Mouse (Mus musculus): ENCODE results near the gene Slc16a12. TPM values are rescaled to one million over a fixed set of nuclear protein-coding genes. Genes with fewer than 3 reads are reported as not detected.
"Not testable (repeated sequence)": the region's sequence is repeated elsewhere in the genome, so short reads cannot be mapped to it uniquely, and the experiment has no call there.

Slc16a12 gene
- polyA plus RNA-seq, 1 experiment = 59.6 TPM

DNA sequence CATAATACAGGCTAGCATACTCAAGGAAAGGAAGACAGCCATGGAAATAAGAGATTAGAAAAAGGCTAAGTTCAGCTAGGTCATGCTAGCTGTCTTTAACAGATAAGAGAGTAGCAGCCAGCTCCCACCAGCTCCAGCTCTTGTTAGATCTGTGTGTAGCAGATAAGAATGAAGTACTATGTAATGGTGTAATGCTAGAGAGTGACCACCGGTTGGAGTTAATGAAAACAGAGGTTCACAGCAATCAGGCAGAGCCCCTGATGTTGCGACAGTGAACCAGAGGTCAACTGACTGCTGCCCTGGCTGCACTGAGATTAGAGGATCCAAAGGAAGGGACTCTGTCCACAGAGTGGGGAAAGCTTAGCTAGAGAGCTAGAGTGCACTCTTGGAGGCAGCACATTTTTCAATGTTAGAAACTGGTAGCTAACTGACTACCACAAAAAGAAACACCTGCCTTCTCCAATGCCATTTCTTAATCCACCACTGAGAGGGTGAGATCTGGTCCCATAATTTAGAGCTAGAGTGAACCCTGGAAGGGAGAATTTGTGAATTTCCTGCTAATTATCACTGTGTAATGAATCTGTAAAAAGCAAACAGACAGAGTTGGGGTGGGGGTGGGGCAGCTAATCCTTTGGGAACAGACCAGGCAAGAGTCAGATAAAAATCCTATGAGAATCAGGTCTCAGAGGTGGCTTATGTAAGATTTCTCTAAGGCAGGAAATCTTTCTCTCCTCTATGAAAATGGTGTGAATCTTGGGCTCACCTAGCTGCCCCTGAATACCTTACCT, 90.4 kb downstream of the Slc16a12 start:
- 38% methylated on average over 2 of the region's 2 CpGs for WGBS
- peak; percentile 10 for DNase-seq
- no peak overlapping the region for H3K27ac ChIP-seq (ENCODE audit: insufficient read depth, low read depth, low read length)
- no peaks in the 10 kb centered on the region for H3K27me3 ChIP-seq (replicated peaks; ENCODE audit: control insufficient read depth, insufficient read depth, low read length)
- H3K36me3 ChIP-seq (ENCODE audit: control insufficient read depth, insufficient read depth, low read length) = no peaks in the 10 kb centered on the region
- H3K4me1 ChIP-seq (ENCODE audit: control insufficient read depth, insufficient read depth, low read length) = no peaks in the 10 kb centered on the region
- TF ChIP-seq POLR2A (IDR thresholded peaks at IDR 0.05; ENCODE audit: low read depth, low read length) (no peak), CTCF (conservative IDR thresholded peaks at IDR 0.05; ENCODE audit: insufficient read depth, insufficient read length, low read depth, low read length) (no peak)
- H3K4me3 ChIP-seq (ENCODE audit: insufficient read depth, low read depth, low read length) = no peak overlapping the region

- TF ChIP-seq CTCF (conservative IDR thresholded peaks at IDR 0.05; ENCODE audit: insufficient read depth, insufficient read length, low read depth, low read length) (no peak), POLR2A (IDR thresholded peaks at IDR 0.05; ENCODE audit: low read depth, low read length) (no peak)
- no peak overlapping the region for H3K4me3 ChIP-seq (ENCODE audit: insufficient read depth, low read depth, low read length)
- H3K4me1 ChIP-seq (ENCODE audit: control insufficient read depth, insufficient read depth, low read length) = no peaks in the 10 kb centered on the region
- no peak overlapping the region for H3K27ac ChIP-seq (ENCODE audit: insufficient read depth, low read depth, low read length)
- DNase-seq = no peak
- WGBS = 86% methylated on average over 10 of the region's 10 CpGs
- H3K36me3 ChIP-seq (ENCODE audit: control insufficient read depth, insufficient read depth, low read length) = no peaks in the 10 kb centered on the region
- H3K27me3 ChIP-seq (replicated peaks; ENCODE audit: control insufficient read depth, insufficient read depth, low read length) = no peaks in the 10 kb centered on the region
These were observed 91.8 kb downstream of the Slc16a12 start for GRCm38 (mm10) chr19:34655227-34655805.

DNA sequence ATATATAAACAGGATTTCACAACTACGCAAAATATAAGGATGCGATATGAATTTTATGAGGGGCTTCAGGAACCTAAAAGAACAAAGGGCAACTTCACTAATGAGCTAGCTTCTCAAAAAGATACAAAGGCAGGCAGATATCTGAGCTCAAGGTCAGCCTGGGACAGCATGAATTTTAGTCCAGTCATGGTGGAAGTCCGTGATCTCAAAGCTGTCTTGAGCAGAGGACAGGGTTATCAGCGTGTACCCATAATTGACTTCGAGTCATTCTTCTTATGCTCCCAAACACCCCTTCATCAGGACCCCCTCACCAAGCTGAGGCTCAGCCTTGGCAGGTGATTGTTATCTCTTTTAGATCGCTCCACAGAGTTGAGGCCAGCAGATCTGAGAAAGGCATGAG, 96.1 kb downstream of the Slc16a12 start:
- Histone ChIP-seq H3K36me3 (ENCODE audit: control insufficient read depth, insufficient read depth, low read length) (no peaks in the 10 kb centered on the region), H3K27ac (ENCODE audit: insufficient read depth, low read depth, low read length) (no peak overlapping the region), H3K27me3 (replicated peaks; ENCODE audit: control insufficient read depth, insufficient read depth, low read length) (no peaks in the 10 kb centered on the region), H3K4me3 (ENCODE audit: insufficient read depth, low read depth, low read length) (no peak overlapping the region), H3K4me1 (ENCODE audit: control insufficient read depth, insufficient read depth, low read length) (no peaks in the 10 kb centered on the region; the same call in 1 of the 2 replicates)
- TF ChIP-seq CTCF (conservative IDR thresholded peaks at IDR 0.05; ENCODE audit: insufficient read depth, insufficient read length, low read depth, low read length) (no peak), POLR2A (IDR thresholded peaks at IDR 0.05; ENCODE audit: low read depth, low read length) (no peak)
- 86% methylated on average over 6 of the region's 6 CpGs for WGBS
- no peak for DNase-seq

DNA sequence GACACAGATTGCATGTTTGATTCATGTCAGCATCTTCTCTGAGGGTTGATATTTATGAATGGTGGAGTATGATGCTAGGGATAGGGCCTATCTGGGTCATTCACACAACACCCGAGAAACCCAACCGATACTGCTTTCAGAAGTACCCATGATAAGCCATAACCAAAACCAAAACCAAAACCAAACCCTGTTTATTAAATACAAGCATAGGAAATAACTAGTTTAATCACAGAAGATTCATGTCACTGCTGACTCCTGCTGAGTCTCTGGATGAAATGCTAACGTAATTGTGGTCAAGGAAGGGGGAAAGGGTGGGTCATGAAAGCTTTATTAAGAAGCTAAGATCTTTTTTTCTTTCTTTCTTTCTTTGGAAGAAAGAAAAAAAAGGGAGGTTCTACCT, 96.8 kb downstream of the Slc16a12 start:
- Histone ChIP-seq H3K4me1 (ENCODE audit: control insufficient read depth, insufficient read depth, low read length) (no peaks in the 10 kb centered on the region; the same call in 1 of the 2 replicates), H3K27ac (ENCODE audit: insufficient read depth, low read depth, low read length) (no peak overlapping the region), H3K36me3 (ENCODE audit: control insufficient read depth, insufficient read depth, low read length) (no peaks in the 10 kb centered on the region), H3K27me3 (replicated peaks; ENCODE audit: control insufficient read depth, insufficient read depth, low read length) (no peaks in the 10 kb centered on the region), H3K4me3 (ENCODE audit: insufficient read depth, low read depth, low read length) (no peak overlapping the region)
- no peak for TF ChIP-seq POLR2A (IDR thresholded peaks at IDR 0.05; ENCODE audit: low read depth, low read length)
- no peak for TF ChIP-seq CTCF (conservative IDR thresholded peaks at IDR 0.05; ENCODE audit: insufficient read depth, insufficient read length, low read depth, low read length)
- no peak for DNase-seq
- WGBS = 79% methylated on average over 3 of the region's 3 CpGs

DNA sequence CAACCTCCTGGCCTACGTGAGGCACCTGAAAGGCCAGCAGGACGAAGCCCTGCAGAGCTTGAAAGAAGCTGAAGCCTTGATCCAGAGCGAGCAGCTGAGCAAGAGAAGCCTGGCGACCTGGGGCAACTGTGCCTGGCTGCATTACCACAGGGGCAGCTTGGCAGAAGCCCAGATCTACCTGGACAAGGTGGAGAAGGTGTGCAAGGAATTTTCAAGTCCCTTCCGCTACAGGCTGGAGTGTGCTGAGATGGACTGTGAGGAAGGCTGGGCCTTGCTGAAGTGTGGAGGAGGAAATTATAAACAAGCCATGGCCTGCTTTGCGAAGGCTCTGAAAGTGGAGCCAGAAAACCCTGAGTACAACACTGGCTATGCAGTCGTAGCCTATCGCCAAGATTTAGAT, 99.5 kb downstream of the Slc16a12 start:
- 80% methylated on average over 8 of the region's 8 CpGs for WGBS
- H3K4me1 ChIP-seq (ENCODE audit: control insufficient read depth, insufficient read depth, low read length); H3K27me3 ChIP-seq (replicated peaks; ENCODE audit: control insufficient read depth, insufficient read depth, low read length); H3K27ac ChIP-seq (ENCODE audit: insufficient read depth, low read depth, low read length); H3K36me3 ChIP-seq (ENCODE audit: control insufficient read depth, insufficient read depth, low read length); H3K4me3 ChIP-seq (ENCODE audit: insufficient read depth, low read depth, low read length): not testable (repeated sequence)
- peak; percentile 21 for DNase-seq

DNA sequence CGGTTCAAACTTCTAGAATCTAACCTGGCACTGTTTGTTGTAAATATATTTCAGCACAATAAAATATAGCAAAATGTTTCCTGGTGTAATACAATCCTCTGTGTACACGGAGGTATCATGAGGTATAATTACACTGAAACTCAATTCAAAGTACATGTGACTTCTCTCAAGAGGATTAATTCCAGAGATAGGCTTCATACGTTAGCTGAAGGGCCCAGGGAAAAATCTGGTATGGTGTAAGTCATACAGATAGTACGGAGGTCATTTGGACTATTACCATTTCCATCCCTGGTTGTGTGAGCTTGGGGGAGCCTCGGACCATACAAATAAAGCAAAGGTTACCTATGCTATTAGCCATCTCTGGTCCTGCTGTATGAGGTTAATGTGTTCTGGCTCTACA, 104.5 kb downstream of the Slc16a12 start:
- H3K4me3 ChIP-seq (ENCODE audit: insufficient read depth, low read depth, low read length) = no peak overlapping the region
- 74% methylated on average over 5 of the region's 5 CpGs for WGBS
- no peaks in the 10 kb centered on the region for H3K27me3 ChIP-seq (replicated peaks; ENCODE audit: control insufficient read depth, insufficient read depth, low read length)
- no peaks in the 10 kb centered on the region for H3K36me3 ChIP-seq (ENCODE audit: control insufficient read depth, insufficient read depth, low read length)
- no peak for DNase-seq
- TF ChIP-seq CTCF (conservative IDR thresholded peaks at IDR 0.05; ENCODE audit: insufficient read depth, insufficient read length, low read depth, low read length) (no peak), POLR2A (IDR thresholded peaks at IDR 0.05; ENCODE audit: low read depth, low read length) (no peak)
- no peak overlapping the region for H3K27ac ChIP-seq (ENCODE audit: insufficient read depth, low read depth, low read length)
- H3K4me1 ChIP-seq (ENCODE audit: control insufficient read depth, insufficient read depth, low read length) = no peaks in the 10 kb centered on the region; the same call in 1 of the 2 replicates

DNA sequence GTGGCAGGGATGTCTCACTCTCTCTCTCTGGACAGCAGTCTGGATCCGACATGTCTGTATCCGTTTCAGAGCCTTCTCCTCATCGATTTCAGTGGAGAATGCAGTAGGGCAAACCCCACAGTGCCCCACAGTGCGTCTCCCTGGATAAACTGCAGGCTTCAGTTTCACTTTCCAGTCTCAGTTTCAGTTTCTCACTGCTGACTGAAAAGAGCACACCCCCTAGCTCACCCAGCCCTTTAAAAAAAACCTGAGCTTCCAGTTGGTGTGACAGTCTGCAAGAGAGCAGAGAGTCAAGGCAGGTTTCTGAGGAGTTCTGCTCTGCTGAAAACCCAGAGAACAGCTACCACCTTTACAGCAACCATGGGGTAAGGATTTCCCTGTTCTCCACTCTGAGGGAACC, 106.5 kb downstream of the Slc16a12 start, which contains the start of the genes Ifit1bl2 and Ifit1:
Ifit1bl2 (minus strand) TSS at position 121 of the 400 bp plus-strand sequence.
Ifit1 (plus strand) TSS at position 249 of the 400 bp plus-strand sequence.
- DNase-seq = peak; percentile 61
- H3K4me3 ChIP-seq (ENCODE audit: insufficient read depth, low read depth, low read length) = peak within 1 kb of the TSS; percentile 64
- no peaks in the 10 kb centered on the region for H3K36me3 ChIP-seq (ENCODE audit: control insufficient read depth, insufficient read depth, low read length)
- TF ChIP-seq CTCF (conservative IDR thresholded peaks at IDR 0.05; ENCODE audit: insufficient read depth, insufficient read length, low read depth, low read length) = no peak
- no peak for TF ChIP-seq POLR2A (IDR thresholded peaks at IDR 0.05; ENCODE audit: low read depth, low read length)
- peak within 1 kb of the TSS; percentile 78 for H3K27ac ChIP-seq (ENCODE audit: insufficient read depth, low read depth, low read length)
- H3K4me1 ChIP-seq (ENCODE audit: control insufficient read depth, insufficient read depth, low read length) = no peaks in the 10 kb centered on the region; the same call in 1 of the 2 replicates
- no peaks in the 10 kb centered on the region for H3K27me3 ChIP-seq (replicated peaks; ENCODE audit: control insufficient read depth, insufficient read depth, low read length)
- WGBS = 20% methylated on average over 4 of the region's 4 CpGs
